Mouse (Mus musculus): ENCODE data around the gene Hcn3. TPM values are rescaled to one million over a fixed set of nuclear protein-coding genes. Genes with fewer than 3 reads are reported as not detected.
"Not testable (repeated sequence)": the region's sequence is repeated elsewhere in the genome, so short reads cannot be mapped to it uniquely, and the experiment has no call there.

Hcn3 gene
- polyA plus RNA-seq, 1 experiment: 15.9 TPM

- peaks cover 22% of the 10 kb centered on the region for H3K4me1 ChIP-seq (replicated peaks; ENCODE audit: control insufficient read depth, insufficient read depth, low read length)
- no peaks in the 10 kb centered on the region; the same call in 1 of the 2 replicates for H3K27me3 ChIP-seq (ENCODE audit: control insufficient read depth, insufficient read depth, low read length)
- no peak for DNase-seq
- TF ChIP-seq CTCF (IDR thresholded peaks at IDR 0.05; ENCODE audit: borderline replicate concordance, control insufficient read depth, extremely low read depth, insufficient read depth, low read length, poor library complexity) (no peak), POLR2A (IDR thresholded peaks at IDR 0.05; ENCODE audit: control insufficient read depth, extremely low read depth, insufficient read depth, low read length, poor library complexity) (no peak)
- H3K27ac ChIP-seq (ENCODE audit: control insufficient read depth, insufficient read depth, low read length): no peak overlapping the region
- no peak overlapping the region for H3K4me3 ChIP-seq (ENCODE audit: control insufficient read depth, insufficient read depth, low read length)
- 95% methylated on average over 1 of the region's 1 CpGs for WGBS
- peaks cover 9% of the 10 kb centered on the region; the same call in 1 of the 2 replicates for H3K36me3 ChIP-seq (ENCODE audit: control insufficient read depth, insufficient read depth, low read length)
Measured at GRCm38 (mm10) chr3:89163123-89163522, 3.1 kb upstream of the Hcn3 start.

GRCm38 (mm10) chr3:89161786-89162185 lies 1.8 kb upstream of the Hcn3 start:
- Histone ChIP-seq H3K27me3 (ENCODE audit: control insufficient read depth, insufficient read depth, low read length) (no peaks in the 10 kb centered on the region; the same call in 1 of the 2 replicates), H3K36me3 (ENCODE audit: control insufficient read depth, insufficient read depth, low read length) (no peaks in the 10 kb centered on the region), H3K4me3 (ENCODE audit: control insufficient read depth, insufficient read depth, low read length) (no peak overlapping the region), H3K27ac (ENCODE audit: control insufficient read depth, insufficient read depth, low read length) (no peak overlapping the region), H3K4me1 (replicated peaks; ENCODE audit: control insufficient read depth, insufficient read depth, low read length) (peaks cover 22% of the 10 kb centered on the region)
- WGBS: 96% methylated on average over 4 of the region's 4 CpGs
- no peak for DNase-seq
- TF ChIP-seq CTCF (IDR thresholded peaks at IDR 0.05; ENCODE audit: borderline replicate concordance, control insufficient read depth, extremely low read depth, insufficient read depth, low read length, poor library complexity) (no peak), POLR2A (IDR thresholded peaks at IDR 0.05; ENCODE audit: control insufficient read depth, extremely low read depth, insufficient read depth, low read length, poor library complexity) (no peak)

DNA sequence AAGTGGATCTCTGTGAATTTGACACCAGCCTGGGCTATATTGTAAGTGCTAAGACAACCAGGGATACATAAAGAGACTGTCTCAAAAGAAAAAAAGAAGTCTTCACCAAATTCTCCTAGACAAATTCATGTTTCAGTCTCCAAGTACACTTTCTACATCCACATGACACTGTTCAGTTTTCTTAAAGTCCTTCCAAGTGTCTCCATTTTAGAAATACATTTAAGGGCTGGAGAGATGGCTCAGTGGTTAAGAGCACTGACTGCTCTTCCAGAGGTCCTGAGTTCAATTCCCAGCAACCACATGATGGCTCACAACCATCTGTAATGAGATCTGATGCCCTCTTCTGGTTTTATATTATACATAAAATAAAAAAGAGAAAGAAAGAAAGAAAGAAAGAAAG lies 1.2 kb upstream of the Hcn3 start:
- not testable (repeated sequence) for H3K4me3 ChIP-seq (ENCODE audit: control insufficient read depth, insufficient read depth, low read length); H3K36me3 ChIP-seq (ENCODE audit: control insufficient read depth, insufficient read depth, low read length); H3K27ac ChIP-seq (ENCODE audit: control insufficient read depth, insufficient read depth, low read length); H3K27me3 ChIP-seq (ENCODE audit: control insufficient read depth, insufficient read depth, low read length); DNase-seq
- H3K4me1 ChIP-seq (replicated peaks; ENCODE audit: control insufficient read depth, insufficient read depth, low read length): peaks cover 22% of the 10 kb centered on the region

DNA sequence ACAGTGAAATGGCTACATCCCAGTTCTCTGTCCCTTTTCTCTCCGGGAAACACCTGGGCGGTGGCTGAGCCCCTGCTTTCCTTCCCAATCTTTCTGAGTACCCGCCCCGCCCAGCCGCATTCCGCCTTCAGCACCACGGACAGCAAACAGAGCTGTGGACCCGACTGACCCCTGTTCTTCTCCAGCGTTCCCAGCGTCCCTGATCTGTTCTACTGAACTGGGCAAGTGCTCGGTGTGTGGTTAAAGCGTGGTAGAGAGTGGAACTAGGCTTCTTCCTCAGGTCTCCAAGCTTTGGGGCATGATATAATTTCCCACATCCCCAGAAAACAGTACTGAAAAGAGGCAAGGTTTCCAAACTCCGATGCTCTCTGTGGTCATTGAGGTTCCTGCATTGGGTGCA lies 785 bp downstream of the Hcn3 start:
- peak; percentile 43 for DNase-seq
- Histone ChIP-seq H3K27me3 (ENCODE audit: control insufficient read depth, insufficient read depth, low read length) (no peaks in the 10 kb centered on the region; the same call in 1 of the 2 replicates), H3K4me1 (replicated peaks; ENCODE audit: control insufficient read depth, insufficient read depth, low read length) (peaks cover 20% of the 10 kb centered on the region), H3K27ac (ENCODE audit: control insufficient read depth, insufficient read depth, low read length) (no peak overlapping the region), H3K4me3 (ENCODE audit: control insufficient read depth, insufficient read depth, low read length) (peak overlapping the region; percentile 54), H3K36me3 (ENCODE audit: control insufficient read depth, insufficient read depth, low read length) (no peaks in the 10 kb centered on the region)
- TF ChIP-seq POLR2A (IDR thresholded peaks at IDR 0.05; ENCODE audit: control insufficient read depth, extremely low read depth, insufficient read depth, low read length, poor library complexity) (no peak), CTCF (IDR thresholded peaks at IDR 0.05; ENCODE audit: borderline replicate concordance, control insufficient read depth, extremely low read depth, insufficient read depth, low read length, poor library complexity) (no peak)
- WGBS: 4% methylated on average over 13 of the region's 13 CpGs

DNA sequence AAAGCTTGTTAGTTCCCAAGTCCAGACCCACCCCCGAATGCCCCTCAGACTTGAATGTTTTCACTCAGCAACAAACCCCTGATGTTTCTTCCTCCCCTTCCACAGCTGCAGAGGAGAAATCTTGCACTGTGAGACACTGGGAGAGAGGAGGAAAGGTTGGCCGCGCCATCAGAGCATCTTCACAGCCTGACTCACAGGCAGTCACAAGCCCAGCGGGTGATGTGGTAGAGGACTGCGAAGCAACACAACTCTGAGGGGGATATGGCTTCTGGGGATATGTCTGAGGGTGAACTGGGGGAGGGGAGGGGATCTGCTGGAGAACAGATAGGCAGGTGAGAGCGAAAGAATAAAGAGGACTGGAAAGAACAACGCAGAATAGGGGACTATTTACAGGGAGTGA lies 1.3 kb downstream of the Hcn3 start:
- no peak overlapping the region for H3K4me3 ChIP-seq (ENCODE audit: control insufficient read depth, insufficient read depth, low read length)
- H3K27me3 ChIP-seq (ENCODE audit: control insufficient read depth, insufficient read depth, low read length): no peaks in the 10 kb centered on the region; the same call in 1 of the 2 replicates
- no peaks in the 10 kb centered on the region for H3K36me3 ChIP-seq (ENCODE audit: control insufficient read depth, insufficient read depth, low read length)
- H3K27ac ChIP-seq (ENCODE audit: control insufficient read depth, insufficient read depth, low read length): no peak overlapping the region
- DNase-seq: no peak
- H3K4me1 ChIP-seq (replicated peaks; ENCODE audit: control insufficient read depth, insufficient read depth, low read length): peaks cover 16% of the 10 kb centered on the region
- TF ChIP-seq CTCF (IDR thresholded peaks at IDR 0.05; ENCODE audit: borderline replicate concordance, control insufficient read depth, extremely low read depth, insufficient read depth, low read length, poor library complexity) (no peak), POLR2A (IDR thresholded peaks at IDR 0.05; ENCODE audit: control insufficient read depth, extremely low read depth, insufficient read depth, low read length, poor library complexity) (no peak)
- 49% methylated on average over 7 of the region's 7 CpGs for WGBS

- Histone ChIP-seq H3K27me3 (ENCODE audit: control insufficient read depth, insufficient read depth, low read length) (no peaks in the 10 kb centered on the region; the same call in 1 of the 2 replicates), H3K4me3 (ENCODE audit: control insufficient read depth, insufficient read depth, low read length) (no peak overlapping the region), H3K4me1 (replicated peaks; ENCODE audit: control insufficient read depth, insufficient read depth, low read length) (peaks cover 15% of the 10 kb centered on the region), H3K36me3 (ENCODE audit: control insufficient read depth, insufficient read depth, low read length) (no peaks in the 10 kb centered on the region), H3K27ac (ENCODE audit: control insufficient read depth, insufficient read depth, low read length) (no peak overlapping the region)
- TF ChIP-seq CTCF (IDR thresholded peaks at IDR 0.05; ENCODE audit: borderline replicate concordance, control insufficient read depth, extremely low read depth, insufficient read depth, low read length, poor library complexity): no peak
- TF ChIP-seq POLR2A (IDR thresholded peaks at IDR 0.05; ENCODE audit: control insufficient read depth, extremely low read depth, insufficient read depth, low read length, poor library complexity): no peak
- no peak for DNase-seq
- 66% methylated on average over 8 of the region's 8 CpGs for WGBS
Measured at GRCm38 (mm10) chr3:89156951-89157350, 3.0 kb downstream of the Hcn3 start.

GRCm38 (mm10) chr3:89152084-89152835 lies 7.7 kb downstream of the Hcn3 start:
- Histone ChIP-seq H3K4me1 (replicated peaks; ENCODE audit: control insufficient read depth, insufficient read depth, low read length) (no peaks in the 10 kb centered on the region), H3K36me3 (ENCODE audit: control insufficient read depth, insufficient read depth, low read length) (no peaks in the 10 kb centered on the region), H3K27me3 (ENCODE audit: control insufficient read depth, insufficient read depth, low read length) (no peaks in the 10 kb centered on the region), H3K27ac (ENCODE audit: control insufficient read depth, insufficient read depth, low read length) (no peak overlapping the region), H3K4me3 (ENCODE audit: control insufficient read depth, insufficient read depth, low read length) (no peak overlapping the region)
- TF ChIP-seq CTCF (IDR thresholded peaks at IDR 0.05; ENCODE audit: borderline replicate concordance, control insufficient read depth, extremely low read depth, insufficient read depth, low read length, poor library complexity) (no peak), POLR2A (IDR thresholded peaks at IDR 0.05; ENCODE audit: control insufficient read depth, extremely low read depth, insufficient read depth, low read length, poor library complexity) (no peak)
- 85% methylated on average over 17 of the region's 17 CpGs for WGBS
- DNase-seq: no peak
